Mouse (Mus musculus) left cerebral cortex, adult 8-10 months (tissue): ENCODE measurements at regions not wholly inside any gene's neighbourhood (a gene's known extent, or its start where the extent isn't known, plus 50 kb on each side); places are given as distances from the start of the nearest gene placed in this dataset.

ENCODE experiments used
- DNase-seq, 2 experiments: peaks; one replicate each; pipeline ENCODE4 v3.0.0; 2022; ENCODE audit warnings: low spot score in 2 of 2

- DNase-seq = no peak
Observed at GRCm38 (mm10) chr10:74722971-74723370, 244.0 kb upstream of the Gnaz start.

GRCm38 (mm10) chr10:74749446-74749845, 217.5 kb upstream of the Gnaz start:
- no peak for DNase-seq

GRCm38 (mm10) chr10:74750879-74751278, 216.1 kb upstream of the Gnaz start:
- DNase-seq = no peak

GRCm38 (mm10) chr10:74760734-74761133, 206.2 kb upstream of the Gnaz start:
- no peak for DNase-seq

- no peak for DNase-seq
Observed at GRCm38 (mm10) chr10:74789245-74789644, 177.7 kb upstream of the Gnaz start.

- no peak for DNase-seq
Observed at GRCm38 (mm10) chr10:74789987-74790386, 177.0 kb upstream of the Gnaz start.

GRCm38 (mm10) chr10:74823395-74823794, 143.6 kb upstream of the Gnaz start:
- no peak for DNase-seq

- DNase-seq = no peak
Observed at GRCm38 (mm10) chr10:74834359-74834758, 132.6 kb upstream of the Gnaz start.

- DNase-seq = peak; percentile 29 to 52
Observed at GRCm38 (mm10) chr10:74848372-74848771, 118.6 kb upstream of the Gnaz start.

GRCm38 (mm10) chr10:74854991-74855664, 111.8 kb upstream of the Gnaz start:
- DNase-seq = no peak
